Mouse (Mus musculus) retina, embryonic 14.5 days (tissue): Measurements from ENCODE around the gene Armc2.
A peak's percentile ranks its signal among the peaks of the same experiment; 100 is the strongest.

Experiments
- DNase-seq: peaks from one replicate; pipeline ENCODE4 v3.0.0-alpha.2; 2015; ENCODE audit warnings: low spot score

Gene Armc2

DNA sequence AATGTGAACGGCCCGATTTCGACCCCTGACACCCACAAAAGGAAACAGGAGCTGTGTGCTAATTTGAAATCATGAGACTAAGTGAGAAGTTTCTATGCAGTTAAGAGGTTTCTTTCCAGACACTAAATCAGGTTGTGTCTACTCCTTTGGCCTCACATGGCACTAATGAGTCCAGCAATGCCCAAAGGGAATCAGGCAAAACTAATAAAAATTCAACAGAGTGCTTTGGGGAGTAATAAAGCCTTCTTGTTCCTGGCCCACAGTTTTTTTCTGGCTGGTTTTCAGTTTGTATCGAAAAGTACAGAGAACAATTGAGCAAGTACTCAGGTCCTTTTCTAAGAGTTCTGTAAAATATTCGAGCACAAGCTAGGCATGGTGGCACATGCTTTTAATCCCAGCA, 4.2 kb downstream of the Armc2 start:
- DNase-seq, result no peak

DNA sequence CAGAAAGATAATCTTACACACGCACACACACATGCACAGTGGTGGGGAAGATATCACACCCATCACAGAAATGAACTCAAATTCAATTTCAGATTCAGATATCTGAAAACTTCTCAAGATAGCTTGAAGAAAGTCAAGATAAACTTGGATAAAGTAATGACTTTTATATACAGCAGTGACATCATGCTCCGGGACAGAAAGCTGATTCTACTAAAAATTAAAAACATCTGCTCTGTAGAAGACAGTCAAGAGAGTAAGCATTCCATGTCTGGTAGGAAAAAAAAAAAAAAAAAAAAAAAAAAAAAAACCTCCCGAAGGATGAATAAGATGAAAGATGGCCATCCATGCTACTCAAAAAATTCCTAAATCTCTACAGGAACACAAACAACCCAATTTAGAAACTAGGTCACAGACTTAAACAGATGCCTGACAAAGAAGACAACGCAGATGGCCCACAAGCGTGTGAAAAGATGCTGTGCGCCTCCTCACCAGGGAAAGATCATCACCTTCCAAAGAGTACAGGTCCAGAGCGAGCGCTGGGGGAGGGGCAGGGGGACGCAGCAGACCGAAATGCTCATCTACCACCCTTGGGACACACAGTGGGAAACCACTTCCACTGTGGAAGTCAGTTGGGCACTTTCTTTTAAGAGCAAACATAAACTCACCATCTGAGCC, 7.3 kb downstream of the Armc2 start:
- DNase-seq, result no peak

DNA sequence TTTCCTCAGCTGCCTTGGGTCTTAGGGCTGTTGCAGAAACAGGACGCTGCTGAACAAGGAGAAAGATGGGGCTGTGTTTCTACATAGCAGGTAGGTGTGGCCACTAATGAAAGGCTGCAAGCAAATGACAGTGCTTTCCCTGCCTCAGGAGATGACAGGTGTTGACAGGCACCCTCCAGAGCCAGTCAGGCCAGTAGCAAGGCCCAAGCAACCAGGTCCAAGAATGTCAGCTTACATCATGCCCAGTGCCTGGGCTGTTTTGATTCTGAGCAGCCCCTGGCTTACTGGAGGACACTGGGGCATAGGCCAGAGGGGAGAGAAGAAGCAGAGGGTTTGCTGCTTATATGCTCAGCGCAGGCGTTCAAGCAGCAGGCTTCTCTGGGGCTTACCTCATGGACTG, 13.0 kb downstream of the Armc2 start:
- no peak for DNase-seq

DNA sequence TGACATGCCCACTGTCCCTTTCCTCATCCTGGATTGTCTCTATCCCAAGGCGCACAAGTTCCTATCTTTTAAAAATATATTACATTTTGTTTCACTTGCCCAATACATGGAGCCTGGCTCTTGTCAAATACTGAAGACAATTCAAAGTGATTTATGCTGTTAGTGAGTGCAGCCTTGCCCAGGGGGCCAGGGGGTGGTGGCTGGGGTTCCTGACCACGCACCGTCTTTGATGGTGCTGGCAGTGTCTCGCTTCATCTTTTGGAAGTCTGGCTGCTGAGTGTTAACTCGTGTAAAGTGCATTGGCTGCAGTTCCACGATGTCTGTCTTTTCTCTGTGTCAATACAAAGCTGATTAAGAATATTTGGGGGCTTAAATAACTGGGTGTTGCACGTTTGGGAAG, 13.6 kb downstream of the Armc2 start:
- DNase-seq, result no peak

DNA sequence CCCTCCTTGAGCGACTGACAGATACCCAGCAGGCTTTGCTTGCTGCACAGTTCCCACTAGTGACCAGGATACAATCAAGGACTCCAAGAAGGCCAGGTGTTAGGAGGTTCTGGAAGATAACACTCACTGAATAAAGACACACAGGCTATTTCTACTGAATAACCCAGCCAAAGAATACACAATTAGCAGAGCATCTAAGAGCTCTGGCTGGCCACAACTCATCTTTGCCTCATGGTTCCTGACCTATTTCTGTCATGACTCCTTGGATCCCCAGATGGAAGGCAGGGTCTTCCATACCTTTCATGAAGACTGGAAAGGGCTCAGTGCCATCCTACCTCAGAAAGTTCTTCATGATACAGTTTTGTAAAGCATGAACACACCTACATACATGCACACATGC, 14.2 kb downstream of the Armc2 start:
- DNase-seq, result no peak

DNA sequence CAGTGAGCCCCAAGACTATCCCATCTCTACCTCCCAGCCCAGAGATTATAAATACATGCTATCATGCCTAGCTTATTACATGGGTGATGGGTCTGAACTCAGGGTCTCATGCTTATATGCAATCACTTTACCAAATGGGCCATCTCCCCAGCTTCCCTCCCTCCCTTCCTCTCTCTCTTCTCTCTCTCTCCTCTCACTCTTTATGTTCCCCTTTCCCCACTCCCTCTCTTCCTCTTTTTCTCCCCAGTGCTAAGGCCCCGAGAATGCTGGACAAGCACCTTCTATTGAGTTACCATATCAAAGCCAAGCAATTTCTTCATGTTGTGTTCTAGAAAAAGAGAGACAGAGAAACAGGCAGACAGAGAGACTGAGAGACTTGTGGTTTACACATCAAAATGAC, 14.7 kb downstream of the Armc2 start:
- DNase-seq, result no peak

DNA sequence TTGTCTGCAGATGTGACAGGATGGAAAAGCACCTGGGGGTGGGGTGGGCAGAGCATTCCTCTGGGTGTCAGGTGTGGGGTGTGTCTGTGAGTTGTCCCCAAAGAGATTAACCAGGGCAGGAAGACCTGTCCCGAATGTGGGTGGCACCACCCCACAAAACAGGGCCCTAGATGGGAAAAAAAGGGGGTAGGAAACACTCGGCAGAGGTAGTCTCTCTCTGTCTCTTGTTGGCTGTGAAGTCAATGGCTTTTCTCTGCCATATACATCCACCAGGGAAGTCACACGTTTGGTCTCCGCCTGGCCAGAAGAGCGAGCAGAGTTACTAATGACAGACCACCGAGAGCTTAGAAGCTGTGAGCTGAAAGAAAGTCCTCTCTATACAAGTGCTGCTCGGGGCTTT, 15.8 kb downstream of the Armc2 start:
- no peak for DNase-seq

DNA sequence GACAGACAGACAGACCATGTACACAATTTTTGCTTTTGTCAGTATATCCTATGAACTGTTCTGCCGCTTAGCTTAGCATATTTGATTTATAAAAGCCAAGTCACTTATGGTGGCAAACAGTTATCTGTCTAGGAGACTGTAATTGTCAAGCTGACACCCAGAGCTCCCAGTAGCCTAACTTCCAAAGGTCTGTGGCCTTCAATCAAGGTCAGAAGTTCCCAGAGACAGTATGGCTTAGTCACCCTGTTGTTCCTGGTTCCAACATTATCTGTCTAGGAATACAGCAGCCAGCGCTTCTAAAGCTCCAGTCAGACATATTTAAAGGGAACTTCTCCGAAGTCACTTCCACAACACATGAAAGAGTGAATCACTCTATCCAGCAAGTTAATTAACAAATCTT, 17.0 kb downstream of the Armc2 start:
- DNase-seq, result no peak

DNA sequence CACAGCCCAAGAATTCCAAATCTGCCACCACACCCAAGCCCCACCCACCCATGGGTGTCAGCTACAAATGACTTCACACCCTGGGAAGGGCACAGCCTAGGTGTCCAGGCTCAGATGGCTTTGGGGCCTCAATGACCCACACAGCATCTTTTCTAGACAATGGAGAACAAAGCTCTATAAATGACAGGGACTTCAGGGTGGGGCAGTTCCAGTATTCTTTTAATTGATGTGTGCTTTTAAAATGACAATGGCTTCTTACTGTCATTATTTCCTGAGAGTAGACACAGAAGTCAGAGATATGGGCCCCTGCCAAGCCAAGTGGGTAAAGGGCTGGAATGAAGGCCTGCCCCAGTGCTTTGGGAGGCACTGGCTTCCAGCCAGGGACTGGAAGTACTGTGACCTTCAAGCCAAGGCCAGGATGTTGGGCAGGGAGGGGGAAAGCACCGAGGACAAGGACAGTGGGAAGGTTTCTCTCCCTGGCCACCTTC, 20.5 kb downstream of the Armc2 start:
- DNase-seq, result no peak

DNA sequence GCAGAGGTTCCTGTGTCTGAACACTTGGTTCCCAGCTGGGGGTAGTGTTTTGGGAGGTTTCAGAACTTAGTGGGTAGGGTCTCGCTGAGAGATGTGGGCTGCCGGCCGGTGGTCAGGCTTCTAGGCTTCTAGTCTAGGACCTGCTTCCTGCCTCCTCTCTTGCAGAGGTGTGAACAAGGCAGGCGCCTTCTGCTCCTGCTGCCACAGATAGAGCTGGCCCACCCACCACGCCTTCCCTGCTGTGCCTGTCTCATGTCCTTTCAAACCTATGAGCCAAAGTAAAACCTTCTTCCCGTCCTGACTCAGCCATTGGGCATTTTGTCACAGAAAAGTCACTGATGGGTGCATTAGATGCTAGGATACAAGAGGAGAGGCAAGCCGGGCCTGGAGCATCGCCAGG, 22.1 kb downstream of the Armc2 start:
- DNase-seq, result no peak

DNA sequence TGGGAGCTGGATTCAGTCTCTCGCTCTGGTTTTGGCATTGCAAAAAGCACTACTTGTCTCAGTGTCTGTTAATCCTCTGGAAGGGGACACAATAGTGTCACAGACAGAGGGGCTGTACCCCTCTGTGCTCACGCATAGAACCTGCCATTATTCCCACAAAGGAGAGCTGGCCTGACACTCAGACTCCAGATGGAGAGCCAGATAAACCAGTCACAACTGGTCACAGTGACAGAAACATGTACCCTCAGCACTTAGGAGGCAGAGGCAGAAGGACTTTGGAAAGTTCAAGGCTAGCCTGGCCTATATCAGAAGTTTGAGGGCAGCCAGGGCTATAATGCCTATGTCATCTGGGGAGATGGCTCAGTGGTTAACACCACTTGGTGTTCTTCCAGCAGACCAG, 23.2 kb downstream of the Armc2 start:
- no peak for DNase-seq

DNA sequence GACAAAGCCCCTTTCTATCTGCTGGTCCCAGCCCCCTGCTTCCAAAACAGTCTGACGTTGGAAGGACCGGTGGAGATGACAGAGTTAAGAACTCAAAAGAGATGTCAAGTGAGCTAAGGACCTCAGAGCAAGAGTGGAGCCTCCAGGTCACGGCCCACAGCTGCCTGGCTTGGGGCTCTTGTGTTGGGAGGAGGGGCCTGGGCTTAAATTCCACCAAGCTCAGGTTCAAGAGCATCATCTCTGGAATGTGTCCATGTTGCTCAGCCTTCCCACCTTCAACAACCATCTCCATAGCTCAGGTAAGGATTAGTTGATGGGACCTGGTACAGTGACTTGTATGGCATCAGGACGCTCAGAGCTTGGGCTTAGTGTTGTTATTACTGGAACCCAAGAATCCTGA, 23.7 kb downstream of the Armc2 start:
- no peak for DNase-seq

DNA sequence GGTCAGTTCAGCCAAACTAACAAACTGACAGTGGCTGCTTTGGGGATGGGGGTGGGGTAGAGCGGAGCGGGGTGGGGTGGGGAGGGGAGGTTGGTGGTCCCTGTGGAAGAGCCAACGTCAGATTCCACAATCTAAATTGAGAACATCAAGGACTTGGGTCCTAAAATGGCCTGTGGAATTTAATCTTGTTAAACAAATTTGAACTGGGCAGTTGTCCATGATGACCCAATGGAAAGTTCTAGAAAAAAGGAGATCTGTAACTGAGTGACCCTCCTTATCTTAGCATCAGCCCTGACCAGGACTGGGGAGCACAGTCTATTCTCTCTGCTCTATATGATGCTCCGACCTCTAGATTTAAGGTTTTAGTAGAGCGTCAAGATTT, 26.2 kb downstream of the Armc2 start:
- DNase-seq, result peak; percentile 31

DNA sequence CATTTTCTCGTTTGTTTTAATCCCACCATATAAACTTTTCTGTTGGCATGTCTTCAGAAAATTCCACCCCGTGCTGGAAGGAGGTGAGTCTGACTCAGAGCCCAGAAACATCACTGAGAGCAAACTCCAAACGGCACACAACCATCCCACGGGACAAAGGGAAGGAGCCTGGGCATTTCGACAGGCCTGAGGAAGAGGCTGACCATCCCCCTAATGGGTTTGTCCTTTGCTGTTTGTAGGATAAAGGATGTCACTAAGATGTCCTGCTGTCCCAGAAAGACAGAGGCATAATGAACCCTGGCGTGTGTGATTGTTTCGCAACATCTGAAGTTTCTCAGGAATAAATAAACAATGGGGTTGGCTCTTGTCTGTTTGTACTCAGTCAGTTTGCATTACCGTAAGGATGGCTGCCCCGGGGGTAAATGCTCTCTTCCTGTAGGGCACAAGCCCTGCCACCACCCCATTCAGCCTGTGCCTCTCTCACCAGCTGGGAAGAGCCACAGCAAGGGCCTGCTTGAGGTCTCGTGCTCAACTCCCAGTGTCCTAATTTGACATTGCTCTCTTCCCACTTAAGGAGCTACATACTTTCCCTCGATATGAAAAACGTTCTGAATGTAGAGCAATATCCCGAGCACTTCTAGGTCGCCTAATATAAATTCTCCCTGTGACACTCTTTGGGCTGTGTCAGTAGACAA, 26.7 kb downstream of the Armc2 start:
- peak; percentile 82 for DNase-seq

DNA sequence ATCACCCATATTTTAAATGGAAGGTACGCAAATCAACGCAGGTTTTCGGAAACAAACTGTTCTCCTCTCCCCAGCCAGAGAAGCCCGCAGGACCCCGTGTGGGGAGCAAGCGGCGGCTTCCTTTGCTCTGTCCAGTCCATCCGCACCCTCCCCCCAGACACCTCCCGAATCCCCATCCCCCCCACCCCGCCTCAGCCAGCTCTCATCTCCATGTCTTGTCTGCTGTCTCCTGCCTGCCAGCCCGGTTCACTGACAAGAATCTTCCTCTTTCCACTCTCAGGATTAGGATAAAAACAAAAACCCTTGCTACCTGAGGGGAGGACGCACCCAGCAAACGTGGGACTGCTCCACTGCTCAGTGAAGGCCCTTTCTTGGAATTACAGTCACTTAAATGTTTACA, 27.3 kb downstream of the Armc2 start:
- DNase-seq, result peak; percentile 47

DNA sequence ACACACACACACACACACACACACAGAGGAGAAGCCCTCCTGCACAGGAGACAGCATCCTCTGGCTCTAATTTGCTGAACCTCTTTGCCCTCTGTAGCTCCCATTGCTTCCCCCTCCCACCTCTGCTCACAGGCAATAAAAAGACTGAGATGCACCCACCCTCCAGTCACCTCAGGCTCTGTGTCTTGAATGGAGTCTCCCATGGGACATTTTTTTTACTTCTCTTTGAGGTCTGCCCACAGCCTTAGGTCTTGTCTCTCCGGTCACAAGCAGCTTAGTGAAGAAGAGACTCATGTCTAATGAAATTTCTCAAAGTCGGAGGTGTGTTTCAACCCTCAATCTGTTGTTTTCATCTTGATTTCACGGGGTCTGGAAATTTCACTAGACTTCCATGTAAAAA, 29.3 kb downstream of the Armc2 start:
- no peak for DNase-seq

DNA sequence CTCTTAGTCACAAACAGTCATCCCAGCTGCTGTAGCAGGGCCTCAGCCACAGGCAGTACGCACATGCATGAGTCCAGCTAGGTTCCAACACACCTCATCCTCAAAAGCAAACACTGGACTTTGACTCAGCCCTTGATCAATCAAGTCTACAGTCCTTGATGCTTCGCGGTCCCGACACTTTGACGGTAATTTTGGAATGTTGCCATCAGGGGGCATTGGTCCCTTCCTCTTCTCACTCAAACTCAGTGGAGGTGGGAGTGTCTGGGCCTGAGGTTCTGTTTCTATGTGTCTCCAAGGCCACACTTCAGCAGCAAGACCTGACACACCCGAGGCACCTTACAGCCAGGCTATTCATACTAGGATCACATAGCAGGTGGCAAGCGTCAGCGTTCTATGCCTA, 32.1 kb downstream of the Armc2 start:
- no peak for DNase-seq

DNA sequence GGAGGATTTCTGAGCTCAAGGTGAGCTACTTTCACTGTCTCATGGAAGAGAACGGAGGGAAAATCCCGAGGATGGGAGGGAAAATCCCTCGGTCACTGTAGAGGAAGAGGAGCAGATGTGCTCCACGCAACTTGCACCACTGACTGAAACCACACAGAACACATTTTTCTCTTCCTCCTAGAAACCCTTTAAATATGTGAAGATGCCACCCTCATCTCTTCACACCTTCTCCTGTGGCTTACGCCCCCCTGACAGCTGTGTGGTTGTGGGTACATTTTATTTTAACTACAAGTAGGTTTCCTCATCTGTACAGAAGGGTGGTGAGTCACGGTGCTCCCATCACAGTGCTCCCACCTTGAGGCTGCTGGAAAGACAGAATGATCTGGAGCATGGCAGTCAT, 34.0 kb downstream of the Armc2 start:
- DNase-seq, result no peak

DNA sequence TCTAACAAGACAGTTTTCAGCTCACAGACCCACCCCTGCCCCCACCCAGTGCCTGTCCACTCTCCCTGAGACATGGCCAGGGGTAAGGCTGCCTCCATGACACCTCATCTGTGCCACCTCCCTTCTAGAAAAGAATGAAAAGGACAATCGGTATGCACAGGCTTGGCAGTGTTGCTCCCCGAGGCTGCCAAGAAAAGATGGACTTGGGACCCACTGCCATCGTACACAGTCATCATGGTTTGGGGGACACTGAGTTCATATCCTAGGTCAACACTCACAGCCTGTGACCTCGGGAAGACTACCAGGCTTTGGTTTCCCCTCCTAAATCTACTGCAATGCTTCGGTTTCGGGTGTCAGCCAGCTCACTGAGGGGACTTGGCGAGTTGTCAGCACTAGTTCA, 35.4 kb downstream of the Armc2 start:
- no peak for DNase-seq

DNA sequence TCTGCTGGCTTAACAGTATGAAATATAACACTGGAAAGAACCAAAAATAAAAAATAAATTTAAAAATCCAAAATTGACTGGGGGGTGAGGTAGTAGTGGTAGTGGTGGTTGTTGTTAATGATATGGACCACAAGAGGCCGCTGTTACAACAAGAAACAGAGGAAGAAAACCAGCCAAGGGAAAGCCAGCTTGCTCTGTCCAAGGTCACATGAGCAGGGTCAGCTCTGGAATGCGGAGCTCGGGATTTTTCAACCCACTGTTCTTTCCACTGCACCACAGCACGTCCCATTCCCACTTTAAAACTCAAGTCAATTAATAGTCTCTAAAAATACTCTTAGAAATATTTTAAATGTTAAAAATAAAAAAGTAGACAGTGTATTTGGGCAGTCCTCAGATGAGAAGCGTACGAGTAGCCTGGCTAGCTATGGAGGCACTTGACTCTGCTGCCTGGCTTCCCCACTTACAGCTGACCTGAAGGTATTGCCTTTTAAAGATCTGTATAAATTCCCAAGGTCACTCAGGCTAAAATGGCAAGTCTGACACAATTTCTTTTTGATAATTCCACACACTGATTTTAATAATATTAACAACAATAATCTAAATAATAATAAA, 37.4 kb downstream of the Armc2 start:
- DNase-seq, result peak; percentile 88

DNA sequence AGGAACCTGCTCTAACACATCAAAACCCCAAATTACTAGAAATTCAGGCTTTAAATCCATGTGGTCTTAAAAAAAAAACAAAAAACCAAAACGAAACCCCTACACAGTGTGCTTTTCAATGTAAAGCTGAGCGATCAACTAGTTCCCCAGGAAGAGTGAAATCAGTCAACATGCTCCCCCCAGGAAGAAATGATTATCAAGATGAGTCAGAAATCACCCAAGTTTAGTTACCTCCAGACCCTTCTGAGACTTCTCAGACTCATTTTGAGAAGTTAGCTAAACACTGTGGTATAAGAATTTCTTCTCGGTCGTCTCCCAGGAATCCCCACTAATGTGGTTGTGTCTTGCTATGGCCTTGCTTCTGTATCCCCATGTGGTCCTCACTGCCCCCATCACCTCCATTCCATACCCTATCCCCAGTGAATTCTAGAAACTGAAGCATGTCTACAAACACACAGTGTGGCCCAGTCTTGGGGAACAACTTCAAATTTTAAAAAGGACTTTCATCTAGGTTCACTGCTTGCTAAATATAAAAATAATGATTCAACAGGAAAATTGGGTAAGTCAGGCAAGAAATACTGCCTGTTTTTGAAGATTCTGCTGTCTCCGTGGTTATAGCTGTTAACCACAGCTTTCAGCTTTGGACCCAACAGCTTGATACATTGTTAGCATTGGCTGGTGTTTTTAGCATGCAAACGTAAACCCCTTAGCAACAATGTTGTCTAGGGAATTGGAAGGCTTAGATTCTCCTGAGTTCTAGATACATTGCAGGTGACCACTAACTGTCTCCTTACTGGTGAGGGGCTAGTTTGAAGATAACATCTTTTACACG, 39.6 kb downstream of the Armc2 start:
- DNase-seq, result no peak

DNA sequence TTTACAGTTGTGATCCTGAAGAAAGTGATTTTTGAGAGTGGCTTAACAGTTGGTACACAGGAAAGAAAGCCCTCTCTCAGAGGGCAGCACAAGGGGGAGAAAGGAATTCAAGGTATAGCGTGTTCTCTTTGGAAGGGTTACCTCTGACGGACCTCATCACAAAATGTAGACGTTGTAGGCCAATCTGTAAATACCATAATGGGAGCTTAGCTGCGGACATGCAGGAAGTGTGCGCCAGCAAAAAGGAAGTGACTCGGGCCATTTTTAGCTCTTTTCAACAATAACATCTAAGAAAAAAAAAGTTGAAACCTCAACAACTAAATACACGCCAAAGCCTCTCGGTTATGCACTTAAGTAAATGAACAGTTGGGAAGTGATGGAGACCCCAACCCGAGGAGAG, 45.6 kb downstream of the Armc2 start:
- DNase-seq, result no peak
